Mouse (Mus musculus): ENCODE results near the gene March6. TPM values are rescaled to one million over a fixed set of nuclear protein-coding genes. Genes with fewer than 3 reads are reported as not detected.

March6 gene
- 21.5 and 32.6 TPM in 2 replicates for polyA plus RNA-seq (2015; fragmentation: Nextera tagmentation; extraction: Ambion mirVana)

DNA sequence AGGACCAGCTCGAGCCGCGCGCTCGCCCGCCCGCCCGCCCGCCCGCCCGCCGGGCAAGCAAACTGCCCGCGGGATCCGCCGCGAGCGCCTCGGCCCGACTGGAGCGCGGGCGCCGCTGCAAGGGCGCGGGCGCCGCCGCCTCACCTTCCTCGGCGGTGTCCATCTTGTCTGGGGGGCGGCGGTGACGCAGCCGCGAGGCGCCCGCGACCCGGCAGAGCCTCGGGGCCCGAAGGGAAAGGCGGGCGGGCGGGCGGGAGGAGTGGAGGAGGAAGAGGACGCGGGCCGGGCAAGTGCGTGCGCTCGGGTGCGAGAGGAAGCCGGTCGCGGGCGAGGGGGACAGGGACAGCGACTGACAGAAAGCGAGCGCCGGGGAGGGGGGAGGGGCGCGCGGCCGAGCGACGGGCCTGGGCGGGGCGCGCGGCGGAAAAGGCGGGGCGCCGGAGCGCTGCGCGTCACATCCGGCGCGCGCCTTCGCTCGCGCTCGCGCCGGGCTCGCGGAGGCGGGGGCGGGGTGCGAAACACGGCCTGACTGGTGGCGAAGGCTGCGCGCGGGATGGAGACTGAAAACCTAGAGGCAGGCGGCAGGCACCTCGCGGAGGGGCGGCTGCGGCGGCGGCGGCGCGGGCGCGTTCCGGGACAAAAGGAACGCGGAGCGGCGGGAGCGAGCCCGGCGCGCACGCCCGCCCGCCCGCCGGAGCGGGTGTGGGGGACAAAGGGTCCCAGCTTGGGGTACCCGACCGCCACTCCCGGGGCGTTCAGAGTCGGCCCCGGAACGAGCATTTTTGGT lies at the start of gene March6:
Gene March6 (minus strand): TSS at position 395 of the 787 bp plus-strand sequence.

DNA sequence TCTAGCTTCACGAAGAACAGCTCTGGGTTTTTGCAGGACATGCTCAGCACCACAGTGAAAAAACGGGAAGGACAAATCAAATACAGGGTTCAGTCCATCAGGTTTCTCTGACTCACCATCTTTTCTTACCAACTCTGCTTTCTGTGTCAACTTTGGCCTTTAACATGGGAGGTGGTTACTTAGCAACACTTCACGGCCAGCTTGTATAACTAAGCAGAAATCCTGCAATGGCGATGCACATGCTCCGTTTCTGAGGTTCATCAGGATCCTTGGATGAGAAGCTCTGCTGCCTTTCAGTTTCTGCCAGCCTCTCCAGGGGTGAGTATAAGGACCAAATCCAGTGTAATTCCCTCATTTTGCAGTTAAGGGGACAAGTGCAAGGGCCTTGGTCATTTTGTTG lies 34.3 kb upstream of the March6 start, which contains the start of gene Cmbl:
Gene Cmbl (plus strand): TSS at position 206 of the 400 bp plus-strand sequence.

DNA sequence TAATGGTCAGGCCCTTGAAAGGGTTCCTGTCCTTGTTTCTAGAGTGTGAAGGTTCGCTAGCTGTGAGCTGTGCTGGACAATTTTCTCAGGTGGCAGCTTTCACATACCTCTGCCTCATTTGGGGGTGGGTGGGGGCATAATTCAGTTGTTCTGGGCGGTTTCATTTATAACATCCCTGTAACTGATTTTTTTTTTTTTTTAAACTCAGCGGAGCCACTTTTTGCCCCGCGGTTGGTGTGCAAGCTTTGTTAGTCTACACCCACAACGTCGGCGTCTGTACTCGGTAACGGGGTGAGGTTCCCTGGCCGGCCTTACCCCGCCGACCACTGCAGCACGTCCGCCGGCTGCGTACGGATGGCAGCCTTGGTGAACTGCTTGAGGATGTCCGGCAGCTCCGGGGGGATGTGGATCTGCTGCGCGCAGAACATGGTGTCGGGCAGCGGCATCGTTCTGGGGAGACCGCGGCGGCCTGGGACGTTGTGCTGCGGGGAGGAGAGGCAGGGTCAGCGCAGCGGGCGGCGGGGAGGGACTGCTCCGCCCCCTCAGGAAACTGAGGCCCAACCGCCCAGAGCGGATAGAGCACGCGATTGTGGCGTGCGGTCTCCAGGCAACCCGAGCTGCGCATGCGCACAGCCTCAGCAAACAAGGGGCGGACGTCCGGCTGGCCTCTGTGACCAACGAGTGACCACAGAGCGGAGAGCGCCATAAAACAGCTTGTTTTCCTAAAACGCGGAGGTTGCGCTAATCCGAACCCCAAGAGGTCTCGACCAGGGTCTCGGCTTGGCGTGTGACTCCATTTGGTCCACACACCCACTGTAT lies 77.5 kb downstream of the March6 start, which contains the start of gene Ropn1l:
Gene Ropn1l (minus strand): TSS at position 640 of the 819 bp plus-strand sequence.

Other genes with a start within 250 kb of the March6 start
- 1.6 and 1.7 TPM in 2 replicates for gene Ankrd33b, start 163.3 kb downstream of the March6 start, polyA plus RNA-seq (2015; fragmentation: Nextera tagmentation; extraction: Ambion mirVana)
- 4.5 and 10.9 TPM in 2 replicates for gene Ropn1l, start 77.3 kb downstream of the March6 start, polyA plus RNA-seq (2015; fragmentation: Nextera tagmentation; extraction: Ambion mirVana)
- 151 and 228 TPM in 2 replicates for gene Cmbl, start 34.3 kb upstream of the March6 start, polyA plus RNA-seq (2015; fragmentation: Nextera tagmentation; extraction: Ambion mirVana)
- gene Cct5, start 70.8 kb upstream of the March6 start, polyA plus RNA-seq (2015; fragmentation: Nextera tagmentation; extraction: Ambion mirVana): 276 and 330 TPM in 2 replicates
- 13.3 and 18.8 TPM in 2 replicates for gene Fam173b, start 70.8 kb upstream of the March6 start, polyA plus RNA-seq (2015; fragmentation: Nextera tagmentation; extraction: Ambion mirVana)